Mouse (Mus musculus) bone marrow macrophage, adult 2 months (primary cell): Measurements from ENCODE around the gene Clk2.

ENCODE experiments used
- CTCF ChIP-seq: IDR thresholded peaks from 2 replicates; pipeline ENCODE4 v1.5.1; 2012; ENCODE audit warnings: low read depth, mild to moderate bottlenecking, low read length, moderate library complexity
- POLR2A ChIP-seq: IDR thresholded peaks from 2 replicates; pipeline ENCODE4 v1.6.1; 2012; ENCODE audit warnings: mild to moderate bottlenecking, low read depth, low read length, borderline replicate concordance

DNA sequence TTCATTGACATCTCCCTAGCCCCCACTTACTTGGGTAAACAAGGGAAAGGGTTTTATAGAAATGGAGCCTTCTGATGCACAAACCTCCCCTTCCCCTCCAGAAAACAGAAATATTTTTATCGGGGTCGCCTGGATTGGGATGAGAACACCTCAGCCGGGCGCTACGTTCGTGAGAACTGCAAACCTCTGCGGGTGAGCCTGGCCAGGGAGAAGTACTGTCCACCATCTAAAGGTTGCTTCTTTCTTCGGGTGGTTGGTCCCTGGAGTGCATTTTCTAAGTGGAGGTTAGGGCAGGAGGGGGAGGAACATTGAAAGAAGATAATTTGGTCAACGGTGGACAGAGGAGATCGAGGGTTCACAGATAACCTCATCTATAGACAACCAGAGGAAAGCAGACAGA, 10.9 kb downstream of the Clk2 start:
- TF ChIP-seq CTCF = no peak
- no peak for TF ChIP-seq POLR2A
